Mouse (Mus musculus) heart, postnatal 10 days (tissue): ENCODE data around the gene Slc6a9. TPM values are rescaled to one million over a fixed set of nuclear protein-coding genes. Genes with fewer than 3 reads are reported as not detected.

Experiments used
- DNase-seq, 2 experiments: peaks; one replicate each; pipeline ENCODE4 v3.0.0; 2021
- intact Hi-C: fragments of 180-260 bp; cut with DNase I; formaldehyde crosslinking; loops from one replicate; pipeline ENCODE4 v1.15.1; 2025
- total RNA-seq, 2 experiments: library from RNA; stranded (reverse); gene quantifications; 2 replicates each; pipeline ENCODE4 v1.2.3; 2021

The Slc6a9 gene
- 1 to 10 TPM; 5.0 to 5.5 TPM for total RNA-seq

DNA sequence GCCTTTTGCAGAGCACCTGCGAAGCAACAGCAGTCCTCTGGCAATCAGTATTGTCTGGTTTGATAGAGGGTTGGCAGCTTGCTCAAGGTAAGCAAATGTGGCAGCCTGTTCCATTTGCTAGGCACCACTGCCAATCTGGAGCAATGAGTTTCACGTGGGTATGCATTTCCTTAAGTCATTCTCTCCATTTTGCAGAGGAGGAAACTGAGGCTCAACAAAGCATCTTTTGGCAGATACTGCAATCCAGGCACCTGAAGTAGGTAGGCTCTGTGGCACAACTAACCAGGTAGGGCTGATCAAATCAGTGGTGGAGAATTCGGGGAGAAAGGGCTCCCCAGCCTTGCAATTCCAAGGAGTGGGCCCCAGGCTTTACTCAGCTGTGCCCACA, at the start of gene Slc6a9:
Slc6a9 (plus strand) TSS at position 50 of the 388 bp plus-strand sequence.
- intact Hi-C loops = loop anchor here (2.0 kb wide), 1 partner anchor 84 kb away; no protein-coding TSS in a partner anchor
- DNase-seq = no peak

DNA sequence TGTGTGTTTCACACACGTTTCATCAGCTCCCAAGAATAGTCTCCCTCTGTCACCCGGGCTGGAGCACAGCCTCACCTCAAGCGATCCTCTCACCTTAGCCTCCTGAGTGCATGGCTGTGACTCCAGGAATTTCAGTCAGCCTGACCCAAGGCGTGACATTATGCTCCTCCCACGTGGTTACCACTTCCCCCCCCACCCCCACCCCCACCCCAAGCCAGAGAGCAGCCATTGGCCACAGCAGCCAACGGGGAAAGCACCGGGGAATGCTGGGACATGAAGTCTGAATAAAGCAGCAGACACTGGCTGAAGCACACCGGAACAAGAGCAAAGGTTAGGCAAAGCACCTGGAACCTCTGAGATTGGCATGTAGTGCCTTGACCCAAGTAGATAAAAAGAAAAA, 47.3 kb upstream of the Slc6a9 start:
- intact Hi-C loops = no loop called here
- DNase-seq = peak; percentile 16 to 25

GRCm38 (mm10) chr4:117788308-117788707, 46.0 kb upstream of the Slc6a9 start:
- DNase-seq = peak; percentile 19 to 22
- intact Hi-C loops = no loop called here

- no peak for DNase-seq
- intact Hi-C loops = no loop called here
Observed at GRCm38 (mm10) chr4:117799904-117800303, 34.4 kb upstream of the Slc6a9 start.

- intact Hi-C loops = no loop called here
- no peak for DNase-seq
Observed at GRCm38 (mm10) chr4:117806992-117807391, 27.3 kb upstream of the Slc6a9 start.

DNA sequence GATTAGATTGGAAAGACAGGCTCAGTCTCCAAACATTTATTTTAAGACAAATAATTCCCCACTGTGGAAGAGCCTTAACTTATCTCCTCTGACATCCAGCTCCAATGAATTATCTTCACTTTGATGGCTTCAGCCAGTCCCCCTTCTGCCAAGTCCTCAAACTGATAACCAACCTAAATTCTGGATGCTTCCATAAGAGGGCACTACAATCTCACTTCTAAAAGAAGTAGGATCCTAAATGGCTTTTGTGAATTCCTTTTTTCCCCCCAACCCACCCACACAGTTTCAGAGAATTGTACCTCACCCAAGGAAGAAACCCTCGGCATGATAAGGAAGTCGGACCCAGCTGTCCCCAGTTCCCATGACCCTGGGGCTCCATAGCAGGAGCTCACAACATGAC, 23.4 kb upstream of the Slc6a9 start:
- no peak for DNase-seq
- intact Hi-C loops = no loop called here

GRCm38 (mm10) chr4:117813591-117814192, 20.6 kb upstream of the Slc6a9 start:
- peak in 1 of 2 experiments; percentile 42 for DNase-seq
- intact Hi-C loops = no loop called here

DNA sequence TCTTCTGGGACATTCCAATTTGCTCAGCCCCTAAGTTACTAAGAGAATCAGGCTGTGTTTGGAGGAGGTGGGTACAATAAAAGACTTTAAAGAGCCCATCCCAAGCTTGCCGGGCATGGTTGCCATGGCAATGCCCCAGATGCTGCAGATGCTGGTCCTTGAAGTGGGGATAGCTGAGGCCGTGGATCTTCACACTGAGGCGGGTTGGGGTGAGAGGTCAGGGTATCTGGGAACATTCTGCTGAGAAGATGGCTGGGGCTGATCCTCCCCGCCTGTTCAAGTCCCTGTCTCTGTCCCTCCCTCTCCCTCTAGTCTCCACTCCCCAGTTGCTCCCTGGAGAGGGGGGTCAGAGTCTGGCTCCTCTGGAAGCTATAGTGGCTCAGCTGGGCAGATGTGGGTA, 20.0 kb upstream of the Slc6a9 start:
- intact Hi-C loops = no loop called here
- no peak for DNase-seq

DNA sequence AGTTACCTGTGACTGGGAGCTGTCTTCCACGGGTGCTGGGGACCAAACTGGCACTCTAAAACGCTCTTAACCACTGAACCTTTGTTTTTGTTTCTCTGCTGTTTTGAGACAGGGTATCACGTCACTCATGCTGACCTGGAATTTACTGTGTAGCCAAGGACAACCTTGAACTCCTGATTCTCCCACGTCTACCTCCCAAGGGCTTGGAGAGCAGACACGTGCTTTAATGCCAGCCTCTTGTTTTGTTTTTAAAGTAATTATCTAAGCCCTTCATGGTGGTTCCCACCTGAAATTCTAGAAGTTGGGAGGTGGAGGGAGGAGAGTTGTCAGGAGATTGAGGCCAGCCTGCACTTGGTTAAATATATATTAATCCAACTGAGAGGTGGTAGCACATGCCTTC, 17.5 kb upstream of the Slc6a9 start:
- no peak for DNase-seq
- intact Hi-C loops = no loop called here

GRCm38 (mm10) chr4:117818032-117818431, 16.3 kb upstream of the Slc6a9 start:
- intact Hi-C loops = no loop called here
- DNase-seq = no peak

DNA sequence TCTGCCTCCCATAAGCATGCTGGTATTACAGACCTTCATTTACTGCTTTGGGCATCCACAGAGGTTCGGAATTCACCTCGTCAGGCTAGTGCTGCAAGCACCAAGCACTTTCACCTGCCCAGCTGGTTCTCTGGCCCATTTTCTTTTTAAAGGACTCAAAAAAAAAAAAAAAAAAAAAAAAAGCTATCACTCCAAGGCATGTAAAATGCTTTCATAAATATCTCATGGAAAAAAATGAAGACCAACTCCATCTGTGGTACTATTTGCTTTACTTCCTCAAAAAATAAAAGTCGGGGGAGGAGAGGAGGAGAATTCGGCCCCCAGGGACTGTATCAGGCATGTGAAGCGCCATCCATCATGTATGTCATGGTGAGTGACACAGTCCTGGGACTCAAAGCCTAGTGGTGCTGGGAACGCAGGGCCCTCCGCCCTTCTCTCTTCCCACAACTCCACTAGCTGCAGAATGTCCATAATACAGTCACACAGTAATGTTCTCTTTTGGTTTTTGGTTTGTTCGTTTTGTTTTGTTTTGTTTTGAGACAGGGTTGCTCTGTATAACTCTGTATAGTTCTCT, 5.6 kb upstream of the Slc6a9 start:
- DNase-seq = no peak
- intact Hi-C loops = loop anchor here (1.0 to 2.0 kb wide), 2 partner anchors 30 to 40 kb away; no protein-coding TSS in a partner anchor

DNA sequence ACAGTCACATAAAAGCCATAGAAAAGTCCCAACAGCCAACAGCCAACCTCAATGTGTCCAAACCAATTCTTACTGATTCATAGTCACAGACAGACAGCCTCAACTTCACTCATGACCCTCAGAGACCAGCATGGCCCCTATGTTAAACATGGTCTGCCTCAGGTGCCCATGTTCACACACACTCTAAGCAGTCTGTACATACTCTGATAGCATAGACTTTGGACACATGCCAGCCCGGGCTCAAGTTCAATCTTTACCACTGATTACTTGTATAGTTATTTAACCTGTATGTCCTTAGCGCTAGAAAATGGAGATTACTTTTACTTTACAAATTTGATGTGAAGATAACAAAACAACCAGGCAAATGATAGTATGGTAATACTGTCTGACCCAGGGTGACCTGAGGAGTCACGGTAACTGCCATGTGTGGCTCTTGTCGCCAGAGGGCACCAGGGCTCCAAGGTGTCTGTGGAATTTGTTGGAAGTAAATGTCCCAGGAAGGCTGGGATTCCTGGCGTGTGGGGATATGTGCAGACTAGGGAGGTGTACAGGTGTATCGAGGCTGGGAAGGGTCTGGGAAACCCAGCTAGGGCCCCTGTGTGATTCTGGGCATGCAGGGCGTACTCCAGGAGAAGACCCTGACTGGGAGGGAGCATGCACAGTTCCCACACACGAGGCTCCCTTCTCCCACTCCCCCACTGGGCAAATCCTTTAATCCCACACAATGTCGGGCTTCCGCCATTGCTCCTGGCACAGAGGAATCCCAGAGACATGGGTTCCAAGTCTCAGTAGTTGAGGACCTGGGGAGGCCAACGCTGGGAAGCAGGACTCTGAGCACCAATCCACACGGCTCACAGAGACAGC, 4.8 kb upstream of the Slc6a9 start:
- DNase-seq = peak; percentile 78 to 82
- intact Hi-C loops = loop anchor here (1.0 to 2.0 kb wide), 3 partner anchors 29 to 253 kb away; no protein-coding TSS in a partner anchor

GRCm38 (mm10) chr4:117830124-117830551, 4.2 kb upstream of the Slc6a9 start:
- intact Hi-C loops = loop anchor here (2.0 kb wide), 1 partner anchor 253 kb away; no protein-coding TSS in a partner anchor
- DNase-seq = peak; percentile 80 to 82

- intact Hi-C loops = loop anchor here (2.0 kb wide), 1 partner anchor 252 kb away; no protein-coding TSS in a partner anchor
- DNase-seq = no peak
Observed at GRCm38 (mm10) chr4:117830801-117831200, 3.5 kb upstream of the Slc6a9 start.

GRCm38 (mm10) chr4:117831499-117831898, 2.8 kb upstream of the Slc6a9 start:
- intact Hi-C loops = loop anchor here (2.0 kb wide), 1 partner anchor 251 kb away; no protein-coding TSS in a partner anchor
- DNase-seq = no peak

GRCm38 (mm10) chr4:117831920-117832691, 2.2 kb upstream of the Slc6a9 start:
- DNase-seq = peak; percentile 53 to 61
- intact Hi-C loops = loop anchor here (2.0 kb wide), 1 partner anchor 251 kb away; no protein-coding TSS in a partner anchor

DNA sequence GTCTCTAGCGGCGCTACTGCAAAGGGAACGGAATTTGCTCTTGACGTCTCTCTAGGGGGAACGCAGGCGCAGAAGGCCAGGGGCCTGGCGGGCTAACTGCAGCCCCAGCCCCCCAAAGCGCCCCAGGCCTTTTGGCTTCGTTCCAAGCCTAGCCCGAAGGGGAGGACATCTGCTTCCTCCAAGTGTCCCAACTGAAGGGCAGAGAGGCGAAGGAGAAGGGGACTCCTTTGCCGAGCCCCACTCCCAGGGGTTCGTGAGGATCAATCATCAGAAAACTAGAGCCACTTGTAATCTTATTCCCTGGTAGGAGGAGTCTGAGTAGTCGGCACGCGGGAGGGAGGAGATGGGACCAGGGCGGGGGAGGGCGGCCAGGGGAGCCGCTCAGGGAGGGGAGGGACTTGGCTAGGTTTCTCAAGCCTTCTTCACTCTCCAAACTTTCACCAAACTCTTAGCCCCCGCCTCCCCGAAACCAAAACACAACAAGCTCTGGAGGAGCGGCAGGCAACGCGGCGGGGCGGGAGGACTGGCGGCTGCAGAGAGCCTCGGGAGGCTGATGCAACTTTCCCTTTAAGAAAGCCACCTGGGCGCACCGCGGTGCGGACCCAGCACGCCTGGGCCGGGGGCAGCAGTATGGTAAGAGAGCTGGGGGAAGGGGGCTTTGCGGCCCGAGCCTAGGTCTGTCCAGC, 682 bp downstream of the Slc6a9 start:
- intact Hi-C loops = loop anchor here (2.0 kb wide), 1 partner anchor 84 kb away; no protein-coding TSS in a partner anchor
- DNase-seq = peak; percentile 71 to 72

DNA sequence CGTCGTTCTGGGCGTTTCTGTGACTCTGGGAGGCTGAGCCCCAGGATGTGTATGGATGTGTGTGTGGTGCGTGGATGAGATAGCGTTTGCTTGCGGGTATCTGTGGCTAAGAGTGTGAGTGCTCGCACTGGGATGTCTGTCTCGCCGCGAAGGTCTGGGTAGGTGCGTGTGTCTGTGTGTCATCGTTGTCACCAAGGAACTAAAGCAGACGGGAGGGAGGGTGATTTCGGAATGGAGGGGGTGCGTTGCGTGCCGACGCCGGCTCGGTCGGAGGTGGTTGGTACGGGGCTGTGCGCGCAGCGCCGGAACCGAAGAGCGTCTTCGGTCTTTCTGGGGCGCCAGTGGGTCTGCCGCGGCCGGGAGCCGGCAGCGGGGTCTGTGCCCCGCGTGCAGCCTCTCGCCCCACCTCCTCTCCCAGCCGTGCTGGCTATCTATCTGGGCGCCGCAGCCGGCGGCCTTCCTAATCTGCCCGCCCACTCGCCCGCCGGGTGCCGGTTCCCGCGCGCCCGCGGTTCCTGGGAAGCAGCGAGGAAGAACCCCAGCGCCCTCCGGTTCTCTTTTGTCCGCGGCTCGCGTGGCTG, 1.3 kb downstream of the Slc6a9 start:
- intact Hi-C loops = loop anchor here (2.0 kb wide), 1 partner anchor 83 kb away; no protein-coding TSS in a partner anchor

GRCm38 (mm10) chr4:117836204-117836767, 2.0 kb downstream of the Slc6a9 start:
- peak; percentile 85 to 89 for DNase-seq
- intact Hi-C loops = no loop called here

More for the DNA sequence above, 1.3 kb downstream of the Slc6a9 start:
- peak in 1 of 2 experiments; percentile 45 for DNase-seq
